Mouse (Mus musculus) MEL (cell line): Measurements from ENCODE around the gene AC170998.1. TPM values are rescaled to one million over a fixed set of nuclear protein-coding genes. Genes with fewer than 3 reads are reported as not detected.
A peak's percentile ranks its signal among the peaks of the same experiment; 100 is the strongest.

Experiments used
- DNase-seq: peaks from one replicate; pipeline ENCODE4 v3.0.0; 2011; ENCODE audit warnings: low read depth, low spot score
- H3K27ac ChIP-seq: 2 replicates; pipeline ENCODE4 v1.5.1; 2012; ENCODE audit warnings: low read depth, mild to moderate bottlenecking, control low read depth, low read length, moderate library complexity; ENCODE audit not compliant: control insufficient read depth
- H3K27me3 ChIP-seq, 2 experiments: fragments of 150-350 bp in 1 of 2; sonication (generic) in 1 of 2; 2 replicates each; pipeline ENCODE4 v1.6.1; 2012; ENCODE audit warnings: low read length in 2 of 2, mild to moderate bottlenecking in 2 of 2, improper control_type of control experiment in 1 of 2, moderate library complexity in 1 of 2; ENCODE audit not compliant: insufficient read depth in 2 of 2, control insufficient read depth in 1 of 2
- H3K36me3 ChIP-seq, 2 experiments: 2 replicates each; pipeline ENCODE4 v1.6.1; 2012 to 2014; ENCODE audit warnings: low read length in 2 of 2, improper control_type of control experiment in 1 of 2, inconsistent platforms in 1 of 2, mild to moderate bottlenecking in 1 of 2; ENCODE audit not compliant: insufficient read depth in 2 of 2, control insufficient read depth in 1 of 2
- H3K4me1 ChIP-seq, 2 experiments: fragments of 150-350 bp in 1 of 2; sonication (generic) in 1 of 2; 2 replicates each; pipeline ENCODE4 v1.6.1; 2012; ENCODE audit warnings: low read length in 2 of 2, improper control_type of control experiment in 1 of 2, mild to moderate bottlenecking in 1 of 2; ENCODE audit not compliant: insufficient read depth in 2 of 2, control insufficient read depth in 1 of 2
- H3K4me3 ChIP-seq, 2 experiments: fragments of 150-350 bp in 1 of 2; sonication (generic) in 1 of 2; 2 replicates each; pipeline ENCODE4 v1.5.1; 2012; ENCODE audit warnings: low read depth in 2 of 2, low read length in 2 of 2, mild to moderate bottlenecking in 2 of 2, moderate library complexity in 2 of 2, control low read depth in 1 of 2, improper control_type of control experiment in 1 of 2; ENCODE audit not compliant: control insufficient read depth in 1 of 2, insufficient read depth in 1 of 2
- H3K79me2 ChIP-seq: 2 replicates; pipeline ENCODE4 v1.6.1; 2012; ENCODE audit warnings: mild to moderate bottlenecking, low read length, moderate library complexity; ENCODE audit not compliant: control insufficient read depth, poor library complexity, insufficient read depth
- H3K9ac ChIP-seq: 2 replicates; pipeline ENCODE4 v1.6.1; 2012; ENCODE audit warnings: low read depth, mild to moderate bottlenecking, control low read depth, low read length, moderate library complexity; ENCODE audit not compliant: control insufficient read depth, poor library complexity, severe bottlenecking
- H3K9me3 ChIP-seq: fragments of 150-350 bp; sonication (generic); replicated peaks from 2 replicates; pipeline ENCODE4 v1.6.1; 2012; ENCODE audit warnings: mild to moderate bottlenecking, low read length, improper control_type of control experiment, moderate library complexity; ENCODE audit not compliant: insufficient read depth
- CHD1 ChIP-seq: IDR thresholded peaks from 2 replicates; pipeline ENCODE4 v1.6.1; 2012; ENCODE audit warnings: low read depth, mild to moderate bottlenecking, inconsistent platforms, low read length, improper control_type of control experiment
- CHD2 ChIP-seq: IDR thresholded peaks from 2 replicates; pipeline ENCODE4 v1.6.1; 2011; ENCODE audit warnings: low read length, improper control_type of control experiment
- ELF1 ChIP-seq: IDR thresholded peaks from 2 replicates; pipeline ENCODE4 v1.6.1; 2014; ENCODE audit warnings: low read depth, mild to moderate bottlenecking, inconsistent platforms, low read length, improper control_type of control experiment, moderate library complexity
- EP300 ChIP-seq, 2 experiments: IDR thresholded peaks; 2 replicates each; pipeline ENCODE4 v1.6.1; 2011; ENCODE audit warnings: improper control_type of control experiment in 2 of 2, low read length in 2 of 2, low read depth in 1 of 2, mild to moderate bottlenecking in 1 of 2
- ETS1 ChIP-seq: IDR thresholded peaks from 2 replicates; pipeline ENCODE4 v1.6.1; 2012; ENCODE audit warnings: low read depth, mild to moderate bottlenecking, inconsistent platforms, low read length, improper control_type of control experiment, moderate library complexity
- GABPA ChIP-seq: IDR thresholded peaks from 2 replicates; pipeline ENCODE4 v1.6.1; 2012; ENCODE audit warnings: low read depth, mild to moderate bottlenecking, inconsistent platforms, low read length, improper control_type of control experiment, moderate library complexity
- GATA1 ChIP-seq: IDR thresholded peaks from 2 replicates; pipeline ENCODE4 v1.6.1; 2011; ENCODE audit warnings: low read depth, low read length, improper control_type of control experiment
- JUND ChIP-seq: IDR thresholded peaks from 2 replicates; pipeline ENCODE4 v1.6.1; 2011; ENCODE audit warnings: low read depth, mild to moderate bottlenecking, improper control_type of control experiment, low read length
- MAFK ChIP-seq: IDR thresholded peaks from 2 replicates; pipeline ENCODE4 v1.6.1; 2011; ENCODE audit warnings: low read depth, mild to moderate bottlenecking, low read length, improper control_type of control experiment, borderline replicate concordance
- MAX ChIP-seq: IDR thresholded peaks from 2 replicates; pipeline ENCODE4 v1.6.1; 2011; ENCODE audit warnings: low read length, improper control_type of control experiment
- MAZ ChIP-seq: IDR thresholded peaks from 2 replicates; pipeline ENCODE4 v1.6.1; 2012; ENCODE audit warnings: low read depth, mild to moderate bottlenecking, inconsistent platforms, low read length, improper control_type of control experiment
- MXI1 ChIP-seq: IDR thresholded peaks from 2 replicates; pipeline ENCODE4 v1.6.1; 2011; ENCODE audit warnings: mild to moderate bottlenecking, low read depth, low read length, improper control_type of control experiment
- MYB ChIP-seq: IDR thresholded peaks from 2 replicates; pipeline ENCODE4 v1.6.1; 2011; ENCODE audit warnings: mild to moderate bottlenecking, low read depth, low read length, improper control_type of control experiment
- NELFE ChIP-seq: IDR thresholded peaks from 2 replicates; pipeline ENCODE4 v1.6.1; 2011; ENCODE audit warnings: low read depth, low read length, improper control_type of control experiment
- POLR2A ChIP-seq, 2 experiments: IDR thresholded peaks; 2 replicates each; pipeline ENCODE4 v1.6.1; 2011 to 2012; ENCODE audit warnings: low read length in 2 of 2, mild to moderate bottlenecking in 2 of 2, control low read depth in 1 of 2, improper control_type of control experiment in 1 of 2, low read depth in 1 of 2, moderate library complexity in 1 of 2; ENCODE audit not compliant: control insufficient read depth in 1 of 2, insufficient read depth in 1 of 2, poor library complexity in 1 of 2
- POLR2AphosphoS5 ChIP-seq: IDR thresholded peaks from 2 replicates; pipeline ENCODE4 v1.6.1; 2012; ENCODE audit warnings: low read depth, borderline replicate concordance, mild to moderate bottlenecking, inconsistent platforms, low read length, moderate library complexity, mixed read lengths
- RAD21 ChIP-seq: IDR thresholded peaks from 2 replicates; pipeline ENCODE4 v1.6.1; 2011; ENCODE audit warnings: mild to moderate bottlenecking, low read depth, low read length, improper control_type of control experiment
- RCOR1 ChIP-seq: IDR thresholded peaks from 2 replicates; pipeline ENCODE4 v1.6.1; 2012; ENCODE audit warnings: low read depth, mild to moderate bottlenecking, inconsistent platforms, low read length, improper control_type of control experiment
- TBP ChIP-seq: IDR thresholded peaks from 2 replicates; pipeline ENCODE4 v1.8.0; 2011; ENCODE audit warnings: low read depth, low read length, improper control_type of control experiment
- TCF12 ChIP-seq: IDR thresholded peaks from 2 replicates; pipeline ENCODE4 v1.6.1; 2014; ENCODE audit warnings: low read depth, mild to moderate bottlenecking, inconsistent platforms, low read length, improper control_type of control experiment, moderate library complexity
- USF1 ChIP-seq: IDR thresholded peaks from 2 replicates; pipeline ENCODE4 v1.6.1; 2014; ENCODE audit warnings: low read depth, mild to moderate bottlenecking, inconsistent platforms, low read length, improper control_type of control experiment, moderate library complexity
- ZKSCAN1 ChIP-seq: IDR thresholded peaks from 2 replicates; pipeline ENCODE4 v1.6.1; 2012; ENCODE audit warnings: low read depth, mild to moderate bottlenecking, inconsistent platforms, low read length, improper control_type of control experiment, moderate library complexity
- ZMIZ1 ChIP-seq: IDR thresholded peaks from 2 replicates; pipeline ENCODE4 v1.6.1; 2012; ENCODE audit warnings: low read depth, mild to moderate bottlenecking, inconsistent platforms, low read length, improper control_type of control experiment, moderate library complexity
- ZNF384 ChIP-seq: IDR thresholded peaks from 2 replicates; pipeline ENCODE4 v1.6.1; 2012; ENCODE audit warnings: low read depth, mild to moderate bottlenecking, inconsistent platforms, low read length, improper control_type of control experiment
- polyA plus RNA-seq, 2 experiments: library from polyadenylated mRNA; stranded (reverse) in 1 of 2; unstranded in 1 of 2; fragments of >175 nt in 1 of 2; fragments of >200 nt in 1 of 2; gene quantifications; 2 replicates each; pipeline versions ENCODE4 v1.2.1 to v1.2.4; 2012; ENCODE audit warnings: low replicate concordance in 2 of 2, low read depth in 1 of 2; ENCODE audit not compliant: insufficient read length in 2 of 2, insufficient read depth in 1 of 2, missing spikeins in 1 of 2
- total RNA-seq: library from RNA; depleted of rRNA; stranded (reverse); fragments of 300-350 nt; gene quantifications from 2 replicates; pipeline ENCODE4 v1.2.3, GENCODE M21; 2012

Gene AC170998.1
- total and polyA plus RNA-seq, 3 experiments: 0.42 TPM; not detected in 1

DNA sequence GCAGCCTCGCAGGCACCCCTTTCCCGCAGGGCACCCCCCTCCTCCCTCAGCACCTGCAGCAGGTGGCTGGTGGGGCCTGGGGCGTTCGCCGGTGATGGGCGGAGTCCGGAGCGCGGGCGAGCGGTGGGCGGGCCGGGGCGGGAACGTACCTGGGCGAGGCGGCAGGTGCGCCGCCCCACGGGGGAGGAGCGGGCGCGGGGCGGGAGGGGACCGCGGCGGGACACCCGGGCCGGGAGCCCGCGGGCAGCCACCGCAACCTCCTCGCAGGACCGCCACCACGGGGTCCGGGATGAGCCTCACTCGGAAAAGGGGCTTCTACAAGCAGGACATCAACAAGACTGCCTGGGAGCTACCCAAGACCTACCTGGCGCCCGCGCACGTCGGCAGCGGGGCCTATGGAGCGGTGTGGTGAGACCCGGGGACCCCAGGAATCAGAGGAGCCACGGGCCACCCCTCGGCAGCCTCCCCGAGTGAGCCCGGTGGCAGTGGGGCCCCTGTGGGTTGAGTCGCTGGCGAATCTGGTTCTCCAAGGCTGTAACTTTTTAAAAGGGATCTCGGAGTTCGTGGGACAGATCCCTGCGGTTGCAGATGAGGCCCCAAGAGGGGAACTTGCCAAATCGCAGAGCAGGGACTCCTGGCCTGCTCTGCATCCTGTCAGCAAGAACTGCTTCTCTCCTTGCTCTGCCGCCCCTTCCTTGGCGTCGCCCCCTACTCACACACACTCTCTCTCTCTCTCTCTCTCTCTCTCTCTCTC is 43.4 kb downstream of the AC170998.1 start, which contains the start of gene Mapk13:
Gene Mapk13 (plus strand): TSS at position 177 of the 754 bp plus-strand sequence.
- no peak within 1 kb of the TSS for H3K27ac ChIP-seq
- peak within 1 kb of the TSS; percentile 74 for H3K9ac ChIP-seq
- H3K27me3 ChIP-seq: no peaks in the 10 kb centered on the region
- H3K9me3 ChIP-seq: no peaks in the 10 kb centered on the region
- TF ChIP-seq GABPA: no peak
- no peak for TF ChIP-seq MYB
- no peak for TF ChIP-seq POLR2AphosphoS5
- no peak for TF ChIP-seq TCF12
- TF ChIP-seq NELFE: no peak
- no peak for TF ChIP-seq MAFK
- peak within 1 kb of the TSS; percentile 27 to 58; a peak in 3 of 4 replicates for H3K4me3 ChIP-seq
- H3K4me1 ChIP-seq: no peaks in the 10 kb centered on the region
- no peaks in the 10 kb centered on the region for H3K79me2 ChIP-seq
- DNase-seq: peak; percentile 28
- no peaks in the 10 kb centered on the region for H3K36me3 ChIP-seq

DNA sequence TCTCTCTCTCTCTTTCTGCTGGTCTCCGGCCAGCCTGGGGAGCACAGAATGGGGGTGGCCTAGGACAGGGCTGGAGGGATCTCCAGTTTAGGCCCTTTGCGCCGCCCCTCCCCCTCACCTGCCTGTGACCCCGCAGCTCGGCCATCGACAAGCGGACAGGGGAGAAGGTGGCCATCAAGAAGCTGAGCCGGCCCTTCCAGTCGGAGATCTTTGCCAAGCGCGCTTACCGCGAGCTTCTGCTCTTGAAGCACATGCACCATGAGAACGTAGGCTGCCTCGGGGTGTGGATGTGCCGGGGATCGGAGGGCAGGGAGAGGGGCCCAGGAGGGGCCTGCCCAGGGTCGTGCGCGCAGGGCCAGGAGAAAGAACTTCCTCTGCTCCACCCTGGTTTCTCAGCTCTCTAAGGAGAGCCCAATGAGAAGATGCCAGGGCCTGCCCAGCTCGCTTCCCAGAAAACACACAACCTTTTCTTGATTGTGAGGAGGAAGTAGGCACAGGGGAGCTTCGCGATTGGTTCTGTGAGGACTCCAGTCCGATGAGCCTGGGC is 44.1 kb downstream of the AC170998.1 start:
- Histone ChIP-seq H3K9ac (peak overlapping the region; percentile 74), H3K4me3 (peak overlapping the region; percentile 27 to 58; a peak in 3 of 4 replicates), H3K4me1 (no peaks in the 10 kb centered on the region), H3K79me2 (no peaks in the 10 kb centered on the region), H3K9me3 (no peaks in the 10 kb centered on the region), H3K27me3 (no peaks in the 10 kb centered on the region), H3K36me3 (no peaks in the 10 kb centered on the region), H3K27ac (no peak overlapping the region)
- TF ChIP-seq GATA1 (no peak), ELF1 (no peak), RAD21 (no peak), MAFK (no peak), POLR2A (IDR thresholded peaks at IDR 0.05; ENCODE audit: control insufficient read depth in 1 of 2, insufficient read depth in 1 of 2, low read depth in 1 of 2, low read length in 2 of 2, poor library complexity in 1 of 2) (peak; percentile 11 to 25; a peak in 1 of 4 replicates), MAX (peak; percentile 42; the same call in 1 of the 2 replicates), MAZ (no peak), RCOR1 (no peak)
- DNase-seq: peak; percentile 67

DNA sequence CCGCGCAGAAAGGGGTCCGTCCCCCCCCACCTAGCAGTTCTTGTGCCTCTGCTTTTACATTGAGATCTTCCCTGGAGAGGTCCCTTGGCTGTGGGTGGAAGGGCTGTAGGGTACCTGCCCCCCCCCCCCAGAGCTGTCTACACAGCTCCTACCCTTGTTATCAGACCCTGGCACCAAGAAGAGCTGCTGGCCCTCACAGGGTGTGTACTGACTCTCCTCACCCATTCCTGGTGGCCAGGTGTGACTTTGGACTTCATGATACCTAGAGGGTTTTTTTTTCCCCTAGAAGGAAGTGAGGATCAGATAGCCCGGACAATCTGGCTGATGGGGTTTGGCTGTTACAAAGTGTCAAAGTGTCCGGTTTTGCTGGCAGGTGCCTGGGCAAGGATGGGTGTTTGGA is 45.4 kb downstream of the AC170998.1 start:
- Histone ChIP-seq H3K27me3 (no peaks in the 10 kb centered on the region), H3K79me2 (no peaks in the 10 kb centered on the region)
- TF ChIP-seq RCOR1 (no peak), ZMIZ1 (no peak), EP300 (IDR thresholded peaks at IDR 0.05; ENCODE audit: low read depth in 1 of 2, low read length in 2 of 2) (no peak), POLR2A (IDR thresholded peaks at IDR 0.05; ENCODE audit: control insufficient read depth in 1 of 2, insufficient read depth in 1 of 2, low read depth in 1 of 2, low read length in 2 of 2, poor library complexity in 1 of 2) (no peak), ZKSCAN1 (no peak), TCF12 (no peak), JUND (no peak), TBP (no peak), CHD2 (no peak), RAD21 (no peak), ETS1 (no peak), MXI1 (no peak), ZNF384 (no peak), CHD1 (no peak), USF1 (no peak), MAX (no peak)

More for the DNA sequence above, 45.4 kb downstream of the AC170998.1 start:
- Histone ChIP-seq H3K9me3 (no peaks in the 10 kb centered on the region), H3K36me3 (no peaks in the 10 kb centered on the region), H3K9ac (no peak overlapping the region), H3K4me1 (no peaks in the 10 kb centered on the region), H3K4me3 (no peak overlapping the region), H3K27ac (no peak overlapping the region)
- DNase-seq: no peak
